Mouse (Mus musculus): ENCODE measurements around the gene Scarf1. TPM values are rescaled to one million over a fixed set of nuclear protein-coding genes. Genes with fewer than 3 reads are reported as not detected.

Gene Scarf1
- polyA plus RNA-seq, 2 experiments: 6.0 to 8.5 TPM

DNA sequence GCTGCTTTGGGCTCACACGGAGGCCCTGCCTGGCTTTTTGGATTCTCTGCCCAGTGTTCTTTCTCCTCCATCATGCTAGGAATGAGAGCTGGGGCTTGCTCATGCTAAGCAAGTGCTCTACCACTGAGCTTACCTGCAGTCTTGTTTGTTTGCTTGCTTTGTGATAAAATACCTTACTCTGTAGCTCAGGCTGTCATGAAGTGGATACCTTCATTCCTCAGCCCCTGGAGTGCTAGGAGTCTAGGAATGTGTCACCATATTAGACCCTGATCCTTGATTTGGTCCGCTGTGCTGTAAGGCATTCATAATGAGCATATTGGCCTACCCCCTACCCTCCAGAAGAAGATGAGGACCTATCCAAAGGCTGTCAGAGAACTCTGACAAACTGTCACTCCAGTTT, 9.5 kb downstream of the Scarf1 start:
- ATAC-seq (ENCODE audit: low FRiP score, low read depth): no peak
- TF ChIP-seq POLR2A (IDR thresholded peaks at IDR 0.05; ENCODE audit: borderline replicate concordance, extremely low read depth, insufficient read depth, insufficient read length): no peak
- 80% methylated on average over 2 of the region's 2 CpGs for WGBS

DNA sequence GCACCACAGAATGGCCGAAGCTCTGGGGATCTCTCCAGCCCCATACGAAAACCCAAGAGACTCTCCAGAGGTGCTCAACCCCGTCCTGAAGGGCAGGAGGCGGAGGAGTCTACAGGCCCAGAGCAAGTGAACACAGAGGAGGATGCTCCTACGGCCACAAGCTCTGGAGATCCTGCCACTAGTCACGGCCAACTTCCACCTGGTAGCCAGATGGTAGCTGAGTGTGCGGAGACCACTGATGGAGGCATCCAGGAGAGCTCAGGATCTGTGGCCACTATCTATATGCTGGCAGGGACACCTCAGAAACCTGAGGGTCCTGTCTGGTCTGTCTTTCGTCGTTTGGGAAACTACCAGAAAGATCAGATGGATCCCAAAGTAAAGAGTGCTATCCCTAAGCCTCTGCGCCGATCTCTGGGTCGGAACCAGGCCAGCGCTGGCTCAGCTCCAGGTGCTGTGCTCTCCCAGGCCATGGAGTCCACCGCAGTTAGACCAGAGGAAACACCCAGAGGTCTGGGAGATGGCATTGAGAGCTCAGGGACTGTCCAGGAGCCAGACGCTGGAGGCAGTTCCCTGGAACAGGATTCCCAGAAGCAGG, 12.3 kb downstream of the Scarf1 start:
- H3K36me3 ChIP-seq (ENCODE audit: control insufficient read depth, insufficient read depth, low read length): no peaks in the 10 kb centered on the region
- no peaks in the 10 kb centered on the region for H3K9me3 ChIP-seq (ENCODE audit: control insufficient read depth, low read length)
- no peak overlapping the region for H3K4me3 ChIP-seq (replicated peaks; ENCODE audit: low read length)
- ATAC-seq (ENCODE audit: low FRiP score, low read depth) (no peak), DNase-seq (ENCODE audit: low spot score) (no peak)
- 82% methylated on average over 15 of the region's 15 CpGs for WGBS
- H3K9ac ChIP-seq (ENCODE audit: low read depth, low read length, severe bottlenecking): no peak overlapping the region
- no peak for TF ChIP-seq POLR2A (IDR thresholded peaks at IDR 0.05; ENCODE audit: borderline replicate concordance, extremely low read depth, insufficient read depth, insufficient read length)
- H3K27ac ChIP-seq (replicated peaks; ENCODE audit: low read depth, low read length): no peak overlapping the region
- 0 out of 2 replicates have a peak, but pooled peaks cover under 1% of the 10 kb centered on the region for H3K4me1 ChIP-seq (ENCODE audit: control insufficient read depth, insufficient read depth, low read length)
- H3K4me2 ChIP-seq (replicated peaks; ENCODE audit: low read depth, low read length, severe bottlenecking): no peak overlapping the region
- no peaks in the 10 kb centered on the region for H3K27me3 ChIP-seq (ENCODE audit: control insufficient read depth, insufficient read depth, low read length)

More for the DNA sequence above, 9.5 kb downstream of the Scarf1 start:
- H3K9me3 ChIP-seq (ENCODE audit: control insufficient read depth, low read length): no peaks in the 10 kb centered on the region
- H3K36me3 ChIP-seq (ENCODE audit: control insufficient read depth, insufficient read depth, low read length): no peaks in the 10 kb centered on the region
- H3K4me1 ChIP-seq (ENCODE audit: control insufficient read depth, insufficient read depth, low read length): no peaks in the 10 kb centered on the region
- H3K9ac ChIP-seq (ENCODE audit: low read depth, low read length, severe bottlenecking): no peak overlapping the region
- no peak overlapping the region for H3K4me3 ChIP-seq (replicated peaks; ENCODE audit: low read length)
- H3K4me2 ChIP-seq (replicated peaks; ENCODE audit: low read depth, low read length, severe bottlenecking): no peak overlapping the region
- no peaks in the 10 kb centered on the region for H3K27me3 ChIP-seq (ENCODE audit: control insufficient read depth, insufficient read depth, low read length)
- no peak for DNase-seq (ENCODE audit: low spot score)
- no peak overlapping the region for H3K27ac ChIP-seq (replicated peaks; ENCODE audit: low read depth, low read length)

DNA sequence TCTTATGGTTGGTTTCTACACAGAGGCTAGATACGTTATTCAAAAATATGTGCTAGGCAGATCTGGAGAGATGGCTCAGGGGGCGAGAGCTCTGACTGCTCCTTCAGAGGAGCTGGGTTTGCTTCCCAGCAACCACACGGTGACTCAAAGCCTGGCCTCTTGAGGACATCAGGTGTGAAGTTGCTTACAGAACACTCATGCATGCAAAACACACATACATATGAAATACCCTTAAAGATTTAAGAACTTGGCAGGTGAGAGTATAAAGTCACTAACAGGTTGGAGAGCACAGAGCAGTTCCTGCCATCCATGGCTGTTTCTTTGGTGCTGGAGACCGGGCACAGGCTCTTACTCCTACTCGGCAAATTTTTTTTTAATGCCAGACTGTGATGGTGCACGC, 13.6 kb downstream of the Scarf1 start:
- DNase-seq (ENCODE audit: low spot score) (no peak), ATAC-seq (ENCODE audit: low FRiP score, low read depth) (no peak)
- H3K4me3 ChIP-seq (replicated peaks; ENCODE audit: low read length): no peak overlapping the region
- 87% methylated on average over 6 of the region's 6 CpGs for WGBS
- H3K9ac ChIP-seq (ENCODE audit: low read depth, low read length, severe bottlenecking): no peak overlapping the region
- no peaks in the 10 kb centered on the region for H3K36me3 ChIP-seq (ENCODE audit: control insufficient read depth, insufficient read depth, low read length)
- no peak for TF ChIP-seq POLR2A (IDR thresholded peaks at IDR 0.05; ENCODE audit: borderline replicate concordance, extremely low read depth, insufficient read depth, insufficient read length)
- no peaks in the 10 kb centered on the region for H3K27me3 ChIP-seq (ENCODE audit: control insufficient read depth, insufficient read depth, low read length)
- H3K9me3 ChIP-seq (ENCODE audit: control insufficient read depth, low read length): no peaks in the 10 kb centered on the region
- H3K27ac ChIP-seq (replicated peaks; ENCODE audit: low read depth, low read length): no peak overlapping the region
- H3K4me2 ChIP-seq (replicated peaks; ENCODE audit: low read depth, low read length, severe bottlenecking): no peak overlapping the region
- H3K4me1 ChIP-seq (ENCODE audit: control insufficient read depth, insufficient read depth, low read length): 0 out of 2 replicates have a peak, but pooled peaks cover 3% of the 10 kb centered on the region

DNA sequence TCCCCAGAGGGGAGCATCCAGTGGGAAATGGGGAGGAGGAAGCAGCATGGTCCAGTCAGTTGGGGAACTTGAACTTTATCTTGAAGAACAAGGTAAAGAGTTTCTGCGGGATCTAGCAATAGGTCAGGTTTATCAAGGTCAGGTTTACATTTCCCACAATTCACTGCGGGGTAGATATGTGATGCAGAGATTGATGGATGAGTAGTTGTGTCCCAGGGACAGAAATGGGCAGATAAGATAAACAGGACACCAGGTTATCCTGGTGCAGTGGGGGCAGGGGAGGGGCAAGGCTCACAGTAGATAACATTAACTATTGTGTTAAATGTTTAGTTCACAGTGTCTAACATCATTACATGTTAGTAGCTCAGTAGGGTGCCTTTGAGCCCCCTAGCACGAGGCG, 16.4 kb downstream of the Scarf1 start:
- Histone ChIP-seq H3K27ac (replicated peaks; ENCODE audit: low read depth, low read length) (no peak overlapping the region), H3K9me3 (ENCODE audit: control insufficient read depth, low read length) (no peaks in the 10 kb centered on the region), H3K27me3 (ENCODE audit: control insufficient read depth, insufficient read depth, low read length) (no peaks in the 10 kb centered on the region), H3K4me3 (replicated peaks; ENCODE audit: low read length) (no peak overlapping the region), H3K4me2 (replicated peaks; ENCODE audit: low read depth, low read length, severe bottlenecking) (no peak overlapping the region), H3K9ac (ENCODE audit: low read depth, low read length, severe bottlenecking) (no peak overlapping the region), H3K4me1 (ENCODE audit: control insufficient read depth, insufficient read depth, low read length) (peaks cover 11% of the 10 kb centered on the region; the same call in 1 of the 2 replicates), H3K36me3 (ENCODE audit: control insufficient read depth, insufficient read depth, low read length) (no peaks in the 10 kb centered on the region)
- WGBS: 58% methylated on average over 4 of the region's 4 CpGs
- DNase-seq (ENCODE audit: low spot score) (no peak), ATAC-seq (ENCODE audit: low FRiP score, low read depth) (no peak)
- TF ChIP-seq POLR2A (IDR thresholded peaks at IDR 0.05; ENCODE audit: borderline replicate concordance, extremely low read depth, insufficient read depth, insufficient read length): no peak

DNA sequence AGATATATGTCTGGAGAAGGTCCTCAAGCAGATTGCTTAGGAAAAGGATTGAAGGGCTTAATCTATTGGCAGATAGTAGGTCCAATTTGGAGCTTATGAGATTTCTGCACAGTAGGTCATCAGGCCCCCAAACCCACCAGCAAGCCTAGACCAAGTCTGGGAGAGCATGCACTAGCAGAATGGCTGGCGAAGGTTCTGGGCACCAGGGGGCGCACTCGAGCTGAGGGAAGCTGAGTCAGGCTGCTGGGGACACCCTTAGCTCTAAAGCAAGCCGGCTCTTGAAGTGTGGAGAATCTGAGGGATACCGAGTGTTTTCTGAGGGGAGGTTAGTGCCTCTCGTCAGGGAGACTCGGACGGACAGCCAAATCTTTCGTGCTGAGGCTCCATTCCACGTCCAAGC, 17.0 kb downstream of the Scarf1 start:
- Histone ChIP-seq H3K27ac (replicated peaks; ENCODE audit: low read depth, low read length) (no peak overlapping the region), H3K9me3 (ENCODE audit: control insufficient read depth, low read length) (no peaks in the 10 kb centered on the region), H3K4me1 (ENCODE audit: control insufficient read depth, insufficient read depth, low read length) (peaks cover 11% of the 10 kb centered on the region; the same call in 1 of the 2 replicates), H3K4me3 (replicated peaks; ENCODE audit: low read length) (peak overlapping the region; percentile 65), H3K27me3 (ENCODE audit: control insufficient read depth, insufficient read depth, low read length) (no peaks in the 10 kb centered on the region), H3K4me2 (replicated peaks; ENCODE audit: low read depth, low read length, severe bottlenecking) (peak overlapping the region; percentile 99), H3K36me3 (ENCODE audit: control insufficient read depth, insufficient read depth, low read length) (no peaks in the 10 kb centered on the region), H3K9ac (ENCODE audit: low read depth, low read length, severe bottlenecking) (peak overlapping the region; percentile 74)
- no peak for TF ChIP-seq POLR2A (IDR thresholded peaks at IDR 0.05; ENCODE audit: borderline replicate concordance, extremely low read depth, insufficient read depth, insufficient read length)
- WGBS: 0% methylated on average over 10 of the region's 10 CpGs
- no peak for ATAC-seq (ENCODE audit: low FRiP score, low read depth)
- DNase-seq (ENCODE audit: low spot score): peak; percentile 90

Data from limb, embryonic 14.5 days (tissue).